Mouse (Mus musculus) frontal cortex, adult (tissue): ENCODE measurements around the gene Tnfsf12.
"Not testable (repeated sequence)": the region's sequence is repeated elsewhere in the genome, so short reads cannot be mapped to it uniquely, and the experiment has no call there.

ENCODE experiments used
- ATAC-seq: cut with Nextera tagmentation; 2 replicates; pipeline ENCODE4 v1.9.2; 2017; ENCODE audit warnings: mild to moderate bottlenecking, moderate library complexity, mixed read lengths; ENCODE audit not compliant: low TSS enrichment

The Tnfsf12 gene

DNA sequence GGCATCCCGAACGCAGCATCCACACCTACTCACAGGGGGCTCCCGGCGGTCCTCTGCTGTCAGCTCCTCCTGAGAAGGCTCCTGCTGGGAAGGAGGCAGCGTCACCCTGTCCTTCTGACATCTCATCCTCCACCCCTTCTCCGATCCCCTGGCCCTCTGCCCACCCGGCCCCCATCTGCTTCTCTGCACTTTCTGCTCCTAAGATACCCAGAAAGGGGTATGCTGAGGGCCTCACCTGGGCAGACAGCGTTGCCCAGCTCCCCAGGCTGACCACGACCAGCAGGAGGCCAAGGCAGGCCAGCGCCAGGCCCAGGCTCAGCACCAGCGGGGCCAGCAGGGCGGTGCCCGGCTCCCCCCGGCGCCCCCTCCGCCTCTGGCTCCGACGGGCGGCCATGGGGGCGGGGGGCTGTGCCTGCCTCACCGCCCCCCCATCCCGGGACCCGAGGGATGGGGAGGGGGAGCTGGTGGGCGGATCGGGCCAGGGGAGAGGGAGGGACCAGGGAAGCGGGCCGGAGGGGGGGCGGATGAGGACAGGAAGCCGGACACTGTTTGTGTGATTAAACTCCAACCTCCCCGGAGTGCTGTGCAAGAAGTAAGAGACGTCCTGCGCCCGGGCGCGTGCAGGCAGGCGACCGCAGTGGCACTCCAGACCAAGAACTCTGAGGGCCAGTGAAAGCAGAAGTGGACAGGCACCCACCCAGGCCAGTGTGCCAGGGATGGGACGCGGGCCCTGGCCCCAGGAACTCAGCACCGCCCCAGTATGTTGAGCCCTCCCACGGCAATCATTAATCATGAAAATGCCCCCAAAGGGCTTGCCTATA is at the start of gene Tnfsf12, which contains the start of gene Tnfsfm13:
Gene Tnfsf12, minus strand, starts transcription at position 489 of the 821 bp plus-strand sequence.
Gene Tnfsfm13, minus strand, starts transcription at position 738 of the 821 bp plus-strand sequence.
- peak; percentile 70; the same call in 1 of the 2 replicates for ATAC-seq

DNA sequence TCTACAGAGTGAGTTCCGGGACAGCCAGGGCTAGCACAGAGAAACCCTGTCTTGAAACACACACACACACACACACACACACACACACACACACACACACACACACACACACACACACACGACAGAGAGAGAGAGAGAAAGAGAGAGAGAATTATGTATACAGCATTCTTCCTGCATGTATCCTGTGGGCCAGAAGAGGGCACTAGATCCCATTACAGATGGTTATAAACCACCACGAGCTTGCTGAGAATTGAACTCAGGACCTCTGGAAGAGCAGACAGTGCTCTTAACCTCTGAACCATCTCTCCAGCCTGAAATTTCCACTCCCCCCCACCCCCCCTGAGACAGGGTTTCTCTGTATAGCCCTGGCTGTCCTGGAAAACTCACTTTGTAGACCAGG is 35.8 kb upstream of the Tnfsf12 start:
- not testable (repeated sequence) for ATAC-seq

DNA sequence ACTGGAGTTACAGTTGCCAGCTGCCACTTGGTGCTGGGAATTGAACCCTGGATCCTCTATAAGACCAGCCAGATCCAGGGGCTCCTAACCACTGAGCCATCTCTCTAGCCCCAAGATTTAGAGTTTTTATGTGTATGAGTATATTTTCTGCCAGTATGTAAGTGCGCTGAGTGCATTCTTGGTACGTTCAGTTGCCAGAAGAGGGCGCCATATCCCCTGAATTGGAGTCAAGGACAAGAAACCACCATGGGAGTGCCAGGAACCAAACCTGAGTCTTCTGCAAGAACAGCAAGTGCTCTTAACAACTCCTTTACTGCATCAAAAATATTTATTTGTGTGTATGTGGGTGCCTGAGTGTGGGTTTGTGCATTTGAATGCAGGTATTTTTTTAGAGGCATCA is 33.4 kb upstream of the Tnfsf12 start:
- ATAC-seq, result no peak

DNA sequence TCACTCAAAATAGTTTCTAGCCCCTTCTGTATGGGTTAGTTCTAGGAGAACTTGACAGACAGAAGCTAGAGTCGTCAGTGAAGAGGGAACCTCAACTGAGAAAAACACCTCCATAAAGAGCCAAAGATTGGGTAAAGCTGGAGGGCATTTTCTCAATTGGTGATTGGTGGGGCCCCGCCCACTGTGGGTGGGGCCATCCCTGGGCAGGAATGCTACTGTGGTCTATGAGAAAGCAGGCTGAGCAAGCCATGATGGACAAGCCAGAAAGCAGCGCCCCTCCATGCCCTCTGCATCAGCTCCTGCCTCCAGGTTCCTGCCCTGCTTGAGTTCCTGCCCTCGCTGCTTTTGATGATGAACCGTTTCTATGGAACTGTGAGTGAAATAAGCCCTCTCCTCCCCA is 30.3 kb upstream of the Tnfsf12 start:
- ATAC-seq, result no peak

DNA sequence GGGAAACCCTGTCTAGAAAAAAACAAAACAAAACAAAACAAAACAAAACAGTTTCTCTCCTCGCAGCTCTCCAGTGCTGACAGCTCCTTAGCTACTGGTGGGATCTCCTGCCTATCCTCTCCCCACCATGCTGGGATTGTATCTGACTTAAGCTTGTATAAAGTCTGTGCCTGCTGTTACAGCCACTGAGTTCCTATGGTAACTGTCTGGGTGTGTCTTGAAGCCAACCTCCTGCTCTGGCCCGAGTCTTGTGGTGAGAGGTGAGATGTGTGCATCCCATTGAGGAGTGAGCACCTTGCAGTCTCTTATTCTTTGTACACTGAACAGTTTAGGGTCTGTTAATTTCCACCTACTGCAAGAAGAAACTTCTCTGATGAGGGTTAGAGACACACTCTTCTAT is 27.4 kb upstream of the Tnfsf12 start:
- no peak for ATAC-seq

DNA sequence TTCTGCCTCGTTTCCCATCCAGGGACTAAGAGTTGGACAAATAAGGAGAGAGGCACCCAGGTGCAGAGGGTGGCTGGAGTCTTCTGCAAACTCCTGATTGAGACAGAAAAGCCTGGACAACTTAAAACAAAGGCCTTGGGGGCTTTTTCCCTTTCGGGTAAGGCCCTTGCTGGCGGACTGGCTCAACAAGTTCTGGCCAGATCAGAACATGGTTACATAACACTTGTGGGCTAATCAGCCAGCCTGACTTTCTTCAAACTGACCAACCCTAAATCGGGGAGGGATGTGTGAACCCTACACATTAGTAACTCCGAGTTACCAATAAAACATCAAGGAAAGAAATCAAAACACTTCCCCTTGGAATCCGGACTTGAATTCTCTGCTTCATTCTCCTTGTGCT is 25.2 kb upstream of the Tnfsf12 start:
- ATAC-seq, result no peak

DNA sequence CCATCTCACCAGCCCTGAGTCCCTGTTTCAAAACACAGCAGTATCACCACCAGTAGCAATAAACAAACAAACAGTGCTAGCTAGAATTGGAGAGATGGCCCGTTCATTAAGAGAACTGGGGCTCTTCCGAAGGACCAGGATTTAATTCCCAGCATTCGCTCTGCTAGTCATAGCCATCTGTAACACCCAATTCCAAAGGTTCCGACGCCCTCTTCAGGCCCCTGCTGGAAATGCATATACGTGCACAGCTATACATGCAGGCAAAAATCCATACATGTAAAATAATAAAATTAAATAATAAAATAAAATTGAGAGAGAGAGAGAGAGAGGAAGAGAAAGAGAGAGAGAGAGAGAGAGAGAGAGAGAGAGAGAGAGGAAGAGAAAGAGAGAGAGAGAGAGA is 23.8 kb upstream of the Tnfsf12 start:
- ATAC-seq, result no peak

DNA sequence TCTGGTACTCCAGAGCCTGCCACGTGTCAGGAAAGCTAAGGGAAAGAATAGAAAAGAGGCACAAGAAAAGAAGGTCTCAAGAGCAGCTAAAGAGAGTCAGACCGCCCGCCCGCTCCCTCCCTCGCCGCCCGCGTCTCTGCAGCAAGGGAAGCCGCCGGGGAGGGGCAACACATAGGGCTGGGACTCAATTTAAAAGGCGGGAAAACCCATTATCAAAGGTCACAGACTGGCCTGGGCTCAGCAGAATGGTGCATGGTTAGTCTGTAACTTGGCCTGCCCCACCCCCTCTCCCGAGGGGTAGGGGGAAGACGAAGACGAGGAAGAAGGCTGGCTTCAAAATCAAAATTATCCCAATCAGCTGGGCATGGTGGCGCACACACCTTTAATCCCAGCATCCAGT is 23.0 kb upstream of the Tnfsf12 start:
- no peak for ATAC-seq

DNA sequence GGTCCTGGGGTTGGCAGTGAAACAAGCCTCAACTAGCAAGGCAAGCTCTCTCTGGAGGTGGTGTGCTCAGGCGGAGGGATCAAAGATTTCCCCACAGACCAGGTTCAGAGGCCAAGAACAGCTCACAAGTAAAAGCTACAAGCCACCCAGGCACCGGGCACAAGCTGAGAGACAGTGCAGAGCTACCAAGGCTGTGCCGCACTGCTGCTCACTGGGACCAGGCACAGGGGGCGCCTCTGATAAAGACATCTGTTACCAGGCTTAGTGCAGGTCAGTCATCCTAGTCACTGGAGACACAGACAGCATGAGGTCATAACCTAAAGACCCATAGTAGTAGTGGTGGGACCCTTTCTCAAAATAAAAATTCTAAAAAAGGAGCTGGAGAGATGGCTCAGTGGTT is 21.3 kb upstream of the Tnfsf12 start:
- no peak for ATAC-seq

DNA sequence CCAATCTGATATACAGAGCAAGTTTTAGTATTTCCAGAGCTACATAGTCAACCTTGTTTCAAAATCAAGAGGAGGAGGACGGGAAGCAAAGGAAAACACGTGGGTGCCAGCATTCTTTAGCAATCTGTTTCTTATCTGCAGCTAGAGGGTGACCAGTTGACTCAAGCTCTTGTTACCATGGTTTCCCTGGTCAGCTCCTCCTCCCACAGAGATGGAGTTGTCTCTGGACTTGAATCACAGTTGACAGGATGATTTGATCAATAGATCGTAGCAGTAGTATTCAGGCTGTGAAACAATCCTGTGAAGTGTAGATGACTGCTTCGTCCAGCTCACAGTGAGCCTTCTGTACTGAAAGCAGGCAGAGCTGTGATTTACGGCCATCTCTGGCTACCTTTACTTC is 20.3 kb upstream of the Tnfsf12 start:
- no peak for ATAC-seq

DNA sequence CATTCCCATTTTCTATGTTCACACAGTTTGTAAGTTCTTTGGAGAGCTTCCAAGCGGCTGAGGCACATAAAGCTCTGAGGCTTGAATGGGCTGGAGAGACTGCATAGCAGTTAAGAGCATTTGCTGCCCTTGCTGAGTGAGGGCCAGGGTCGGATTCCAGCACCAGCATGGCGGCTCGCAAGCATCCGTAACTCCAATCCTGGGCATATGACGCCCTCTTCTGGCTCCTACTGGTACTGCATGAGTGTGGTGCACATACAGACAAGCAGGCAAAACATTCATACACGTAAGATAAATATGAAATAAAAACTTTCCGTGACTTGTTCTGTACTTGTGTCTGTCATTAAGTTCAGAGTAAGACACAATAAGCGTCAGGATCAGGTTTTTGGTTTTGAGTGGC is 19.8 kb upstream of the Tnfsf12 start:
- no peak for ATAC-seq

DNA sequence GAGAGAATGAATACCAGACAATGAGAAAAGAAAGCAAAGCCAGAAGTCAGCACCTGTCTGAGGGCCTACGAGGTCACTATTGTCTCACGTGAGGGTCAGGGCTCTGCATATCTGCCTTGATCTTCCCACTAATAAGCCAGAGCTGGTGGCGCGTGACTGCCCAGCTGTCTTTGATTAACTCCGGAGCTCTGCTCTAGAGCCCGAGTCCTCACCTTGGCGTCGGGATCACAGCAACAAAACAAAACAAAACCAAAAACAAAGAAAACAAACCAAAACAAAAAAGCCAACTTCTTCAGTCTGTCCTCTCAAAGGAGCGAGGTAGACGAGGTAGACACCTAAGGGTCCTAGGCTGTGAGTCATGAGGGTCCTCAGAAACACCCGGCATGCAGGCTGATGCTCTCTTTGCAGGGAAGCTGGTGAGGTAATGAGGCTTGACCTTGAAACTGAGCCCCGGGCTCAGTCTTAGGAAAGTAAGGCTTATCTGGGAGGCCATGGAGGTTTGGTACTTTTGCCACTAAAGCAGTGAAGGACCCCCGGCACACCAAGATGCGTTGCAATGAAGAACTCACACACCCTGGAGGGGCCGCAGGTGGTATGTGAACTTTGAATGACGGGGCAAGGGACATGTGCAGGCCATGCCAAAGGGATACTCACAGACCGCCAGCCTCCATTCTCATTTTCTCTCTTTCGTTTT is 19.1 kb upstream of the Tnfsf12 start:
- ATAC-seq, result no peak

DNA sequence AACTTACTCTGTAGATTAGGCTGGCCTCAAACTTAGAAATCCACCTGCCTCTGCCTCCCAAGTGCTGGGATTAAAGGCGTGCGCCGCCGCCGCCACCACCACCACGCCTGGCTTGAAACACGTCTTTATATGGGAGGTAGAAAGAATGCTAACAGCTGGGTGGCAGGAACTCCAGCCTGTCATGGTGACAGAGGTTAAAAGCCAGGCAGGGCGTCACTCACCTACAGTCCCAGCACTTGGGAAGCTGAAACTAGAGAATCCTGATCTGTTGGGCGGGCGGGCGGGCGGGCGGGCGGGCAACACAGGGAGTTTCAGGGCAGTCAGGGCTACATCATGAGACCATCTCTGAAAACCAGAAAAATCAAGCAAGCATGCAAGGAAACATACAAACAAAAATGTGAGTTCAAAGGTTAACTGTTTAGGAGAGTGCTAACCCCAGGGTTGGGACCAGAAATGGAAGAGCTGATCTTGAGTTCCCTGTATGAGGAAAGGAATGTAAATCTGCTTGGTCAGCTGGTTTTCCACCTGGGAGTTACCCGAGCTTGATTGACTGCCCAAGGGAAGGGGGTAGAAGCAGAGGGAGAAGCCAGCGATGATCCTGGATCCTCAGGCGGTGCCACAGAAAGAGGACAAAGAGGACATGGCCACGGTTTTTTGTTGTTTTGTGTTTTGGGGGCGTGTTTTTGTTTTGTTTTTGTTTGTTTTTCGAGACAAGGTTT is 17.5 kb upstream of the Tnfsf12 start:
- ATAC-seq, result no peak

DNA sequence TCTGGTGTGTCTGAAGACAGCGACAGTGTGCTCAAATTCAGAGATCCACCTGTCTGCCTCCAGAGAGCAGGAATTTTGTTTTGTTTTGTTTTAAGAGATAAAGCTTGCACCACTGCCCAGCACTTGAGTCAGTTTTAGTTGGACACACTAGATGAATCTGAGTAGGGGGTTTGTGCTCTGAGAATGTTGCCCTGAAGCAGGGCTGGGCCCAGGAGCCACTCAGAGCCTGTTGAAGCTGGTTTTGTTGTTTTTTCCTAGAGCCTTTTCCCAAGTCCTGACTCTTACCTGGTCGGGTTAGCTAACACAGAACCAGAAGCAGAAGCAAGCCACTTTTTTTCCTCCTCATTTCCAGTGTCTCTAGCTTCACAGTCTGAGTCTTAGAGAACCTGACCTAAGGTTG is 15.4 kb upstream of the Tnfsf12 start:
- no peak for ATAC-seq

DNA sequence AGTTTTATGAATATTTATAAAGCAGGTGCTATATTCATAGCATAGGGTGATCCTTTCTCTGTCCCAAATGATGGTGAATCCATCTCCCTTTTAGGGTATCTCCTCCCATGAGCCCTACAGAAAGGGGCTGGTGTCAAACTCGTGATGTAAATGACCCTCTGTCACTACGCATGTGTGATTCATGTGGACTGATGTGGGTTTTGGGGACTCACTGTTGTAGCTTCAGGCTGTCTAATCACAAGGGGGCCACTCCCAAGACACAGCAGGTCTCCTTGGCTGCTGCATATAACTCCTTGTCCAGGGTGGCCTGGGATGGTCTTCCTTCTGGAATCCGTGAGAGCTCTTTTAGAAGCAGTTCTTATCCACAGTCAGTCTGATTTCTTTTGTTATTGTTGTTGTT is 14.8 kb upstream of the Tnfsf12 start:
- no peak for ATAC-seq

DNA sequence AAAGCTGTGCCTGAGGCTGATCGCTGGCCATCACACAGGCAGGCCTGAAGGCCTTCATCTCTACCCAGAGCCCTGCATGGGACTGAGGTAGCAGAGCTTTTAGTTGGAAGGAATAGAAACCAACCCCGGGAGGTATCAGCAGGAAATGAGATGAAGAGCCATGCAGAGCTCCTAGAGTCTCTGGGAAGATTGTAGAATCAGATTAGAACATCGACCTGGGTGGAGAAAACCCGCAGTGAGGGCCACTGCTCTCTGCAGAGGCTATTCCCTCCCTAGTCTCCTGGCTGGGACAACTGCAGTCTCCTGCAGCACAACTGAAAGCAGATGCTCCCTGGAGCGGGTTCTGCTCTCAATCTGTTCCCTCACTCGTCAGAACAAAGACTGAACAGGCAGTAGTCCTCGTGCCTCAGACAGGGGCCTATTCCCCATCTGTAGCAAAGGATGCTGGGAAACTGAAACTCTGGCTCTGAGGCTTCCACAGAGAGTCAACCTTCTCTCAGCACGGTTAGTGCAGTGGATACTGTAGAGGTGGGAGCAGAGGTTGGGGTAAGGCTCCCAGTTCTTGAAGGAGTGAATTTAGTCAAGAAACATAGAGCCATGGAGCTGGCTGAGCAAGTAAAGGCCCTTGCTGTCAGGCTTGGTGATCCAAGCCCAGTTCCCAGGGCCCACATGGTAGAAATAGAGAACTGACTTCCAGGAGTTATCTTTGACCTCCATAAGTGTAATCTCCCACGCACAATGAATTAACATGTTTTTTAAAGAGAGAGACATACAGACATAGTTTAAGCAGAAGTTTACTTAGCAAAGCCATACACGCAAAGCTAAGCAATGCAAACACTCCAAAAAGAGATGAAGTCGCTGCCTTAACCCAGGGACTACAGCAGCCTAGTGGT is 14.2 kb upstream of the Tnfsf12 start:
- no peak for ATAC-seq

DNA sequence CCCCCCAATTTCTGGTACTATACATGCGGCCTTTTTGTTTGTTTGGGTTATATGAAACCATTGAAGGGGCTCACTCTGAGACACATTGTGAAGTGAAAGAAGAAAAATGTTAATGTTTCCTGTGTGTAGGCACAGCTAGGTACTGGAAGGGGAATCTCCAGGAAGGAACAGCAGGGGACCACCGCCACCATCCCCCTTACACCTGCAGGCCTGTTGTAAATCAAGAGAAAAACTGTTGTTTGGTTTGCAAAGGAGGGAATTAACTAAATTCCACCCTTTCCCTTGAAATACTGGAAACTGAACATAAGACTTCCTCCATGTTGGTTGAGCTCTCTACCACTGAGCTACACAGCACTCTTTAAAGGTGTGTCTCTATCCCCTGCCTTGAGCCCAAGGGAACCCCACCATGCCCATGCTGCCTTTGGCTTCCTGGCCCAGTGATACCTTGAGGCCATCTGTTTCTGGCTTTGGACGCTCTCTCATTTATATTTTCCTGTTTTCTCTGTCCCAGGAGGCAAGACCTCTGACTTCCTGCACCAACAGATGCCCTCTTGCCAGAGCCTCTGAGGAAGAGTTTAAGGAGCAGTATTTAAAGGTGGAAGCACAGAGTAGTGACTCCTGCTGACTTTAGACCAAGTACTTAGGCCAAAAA is 13.1 kb upstream of the Tnfsf12 start:
- ATAC-seq, result no peak

DNA sequence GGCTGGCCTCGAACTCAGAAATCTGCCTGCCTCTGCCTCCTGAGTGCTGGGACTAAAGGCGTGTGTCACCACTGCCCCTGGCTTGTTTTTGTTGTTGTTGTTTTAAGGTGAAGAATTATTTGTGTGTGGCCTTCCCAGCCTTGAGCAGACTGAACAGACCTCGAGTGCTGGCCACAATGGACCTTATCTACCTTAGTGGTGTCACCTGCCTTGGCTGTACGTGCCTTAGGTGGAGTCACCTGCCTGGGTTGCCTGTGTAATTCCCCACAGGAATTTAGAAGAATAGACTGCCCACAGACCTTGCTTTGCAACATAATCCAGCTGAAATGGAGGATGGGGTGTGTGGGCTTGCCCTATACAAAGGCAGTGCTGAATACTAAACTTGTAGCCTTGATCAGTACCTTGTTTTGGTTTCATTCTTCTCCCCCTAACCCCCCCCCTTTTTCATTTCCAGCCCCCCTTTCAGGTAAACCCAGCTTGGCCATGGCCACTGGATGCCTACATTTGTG is 12.3 kb upstream of the Tnfsf12 start:
- no peak for ATAC-seq

DNA sequence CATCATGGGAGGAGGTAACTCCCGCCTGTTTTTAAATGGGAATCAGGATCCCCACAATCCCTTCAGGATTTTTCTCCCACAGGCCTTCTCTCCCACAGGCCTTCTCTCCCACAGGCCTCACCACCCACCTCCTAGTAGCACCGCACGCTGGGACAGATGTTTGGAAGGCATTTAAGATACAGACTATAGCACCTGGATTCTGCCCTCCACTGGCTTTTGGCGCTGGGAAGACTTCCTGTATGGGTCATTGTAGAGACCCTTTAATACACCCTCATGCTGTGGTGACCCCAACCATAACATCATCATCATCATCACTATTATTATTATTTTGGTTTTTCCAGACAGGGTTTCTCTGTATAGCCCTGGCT is 11.8 kb upstream of the Tnfsf12 start:
- ATAC-seq, result no peak

DNA sequence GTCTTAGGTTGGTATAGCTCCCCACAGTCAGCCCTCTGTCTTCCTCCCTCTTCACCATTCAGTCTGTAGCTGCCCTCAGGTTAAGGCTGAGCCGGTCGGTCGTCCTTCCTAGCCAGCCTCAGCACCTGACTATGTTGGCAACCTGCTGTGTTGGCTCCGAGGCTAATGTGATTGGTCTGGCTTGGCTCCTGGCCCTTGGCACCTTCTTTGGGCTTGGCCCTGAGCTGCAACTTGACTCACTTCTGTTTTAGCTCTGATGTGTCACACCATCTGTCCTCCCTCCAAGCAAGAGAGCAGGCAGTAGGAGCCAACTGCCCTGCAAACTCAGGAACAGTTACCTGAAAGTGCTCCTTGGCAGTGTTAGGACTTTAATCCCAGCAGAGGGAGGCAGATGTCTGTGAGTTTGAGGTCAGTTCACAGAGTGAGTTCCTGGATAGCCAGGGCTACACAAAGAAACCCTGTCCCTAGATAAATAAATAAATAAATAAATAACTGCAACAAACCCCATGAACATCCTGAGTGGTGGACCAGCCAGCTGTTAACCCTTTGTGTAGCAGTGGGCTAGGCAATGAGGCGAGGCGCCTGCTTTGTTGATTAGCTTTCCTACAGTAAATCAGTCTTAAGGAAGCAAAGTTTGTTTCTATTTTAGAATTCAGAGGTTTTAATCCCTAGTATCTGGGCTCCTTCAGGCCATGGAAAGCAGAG is 11.3 kb upstream of the Tnfsf12 start:
- ATAC-seq, result peak; percentile 50; the same call in 1 of the 2 replicates
